Mouse (Mus musculus): ENCODE measurements around the gene Epx.
A peak's percentile ranks its signal among the peaks of the same experiment; 100 is the strongest.

Epx gene

GRCm38 (mm10) chr11:87828239-87828900, 47.0 kb downstream of the Epx start, which contains the start of gene Lpo:
Gene Lpo, minus strand, starts transcription at chr11:87828289.
- DNase-seq: no peak

DNA sequence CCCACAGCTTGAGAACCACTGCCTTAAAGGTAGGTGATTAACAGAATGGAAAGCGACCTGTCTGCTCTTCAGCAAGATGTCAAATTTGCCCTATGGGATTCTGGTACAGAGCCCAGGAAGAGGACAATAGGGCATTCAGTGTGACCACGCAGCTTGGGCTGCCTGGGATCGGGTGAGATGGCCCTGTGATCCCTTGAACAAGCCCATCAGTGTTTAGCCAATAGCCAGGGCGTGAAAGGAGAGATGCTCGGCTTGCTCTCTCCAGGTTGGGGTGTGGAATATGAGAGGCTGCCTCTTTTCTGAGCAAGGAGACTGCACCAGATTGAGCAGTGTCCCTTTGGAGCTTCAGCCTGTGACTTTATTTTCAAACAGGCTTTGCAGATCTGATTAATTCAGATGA, 53.8 kb downstream of the Epx start:
- DNase-seq: no peak

DNA sequence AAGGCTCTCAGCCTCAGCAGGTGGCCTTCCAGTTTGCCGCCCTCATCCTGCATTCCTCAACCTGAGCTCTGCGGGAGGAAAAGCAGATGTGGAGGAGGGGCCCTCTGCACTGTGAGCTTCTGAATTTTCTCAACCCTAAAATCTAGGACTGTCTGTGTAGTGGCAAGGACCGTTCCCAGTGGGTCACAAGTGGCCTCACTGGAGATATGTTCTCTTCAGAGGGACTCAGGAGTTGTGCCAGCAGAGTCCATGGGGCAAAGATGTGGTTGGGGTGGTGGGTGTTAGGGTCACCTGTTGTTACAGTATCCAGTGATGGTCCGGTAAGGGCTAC, 57.9 kb downstream of the Epx start:
- no peak for DNase-seq

GRCm38 (mm10) chr11:87816707-87817442, 58.5 kb downstream of the Epx start:
- DNase-seq: peak; percentile 36 to 47

- no peak for DNase-seq
Measured at GRCm38 (mm10) chr11:87814831-87815230, 60.5 kb downstream of the Epx start.
